Comparison of ENCODE assay signal across 8 mouse cellular contexts in genomic region chr6:121260548-121260947, GRCm38 (mm10). TPM values are rescaled to one million over a fixed set of nuclear protein-coding genes. Genes with fewer than 3 reads are reported as not detected.
DNase-seq lines count a peak whose midpoint lies in the region; ATAC-seq lines count a peak whose summit lies in the region.

No protein-coding gene starts in this region.

- H3K4me2 ChIP-seq in intestine, embryonic 14.5 days (ENCODE audit: low read length) = no peak overlapping the region
- H3K4me2 ChIP-seq in intestine, embryonic 16.5 days (ENCODE audit: low read depth, low read length) = no peak overlapping the region

- no peaks in the 10 kb centered on the region for H3K4me1 ChIP-seq in intestine, embryonic 14.5 days (replicated peaks; ENCODE audit: control insufficient read depth, insufficient read depth, low read length)
- H3K4me1 ChIP-seq in intestine, embryonic 16.5 days (ENCODE audit: control insufficient read depth, insufficient read depth, low read length) = no peaks in the 10 kb centered on the region

- no peak for ATAC-seq in intestine, embryonic 14.5 days (replicated peaks; ENCODE audit: low FRiP score, low TSS enrichment, low read depth)
- no peak for ATAC-seq in intestine, embryonic 16.5 days
- peak; percentile 75 for ATAC-seq in monocyte, adult 5-6 weeks (replicated peaks; ENCODE audit: insufficient number of reproducible peaks, low FRiP score, low TSS enrichment, poor library complexity, severe bottlenecking)

- H3K27me3 ChIP-seq in intestine, embryonic 14.5 days (replicated peaks; ENCODE audit: control insufficient read depth, insufficient read depth, low read length) = no peaks in the 10 kb centered on the region
- no peaks in the 10 kb centered on the region for H3K27me3 ChIP-seq in intestine, embryonic 16.5 days (replicated peaks; ENCODE audit: control insufficient read depth, insufficient read depth, low read length)

- H3K9ac ChIP-seq in intestine, embryonic 14.5 days (ENCODE audit: low read length) = no peak overlapping the region
- no peak overlapping the region for H3K9ac ChIP-seq in intestine, embryonic 16.5 days (ENCODE audit: low read depth, low read length)

- no peak overlapping the region for H3K4me3 ChIP-seq in intestine, embryonic 14.5 days (ENCODE audit: low read depth, low read length)
- no peak overlapping the region for H3K4me3 ChIP-seq in intestine, embryonic 16.5 days (ENCODE audit: low read length)

- H3K27ac ChIP-seq in intestine, embryonic 14.5 days (ENCODE audit: low read depth) = no peak overlapping the region
- H3K27ac ChIP-seq in intestine, embryonic 16.5 days (ENCODE audit: low read length) = no peak overlapping the region

- WGBS in intestine, embryonic 14.5 days = 30% methylated on average over 9 of the region's 9 CpGs
- WGBS in intestine, embryonic 16.5 days = 32% methylated on average over 9 of the region's 9 CpGs

- peak; percentile 88 for DNase-seq in intestine, embryonic 14.5 days (ENCODE audit: low spot score)
- peak; percentile 67 for DNase-seq in T-cell, adult 2 months (ENCODE audit: low spot score)
- peak; percentile 66 to 77 for DNase-seq in cerebellum, postnatal 36 days
- peak; percentile 50 for DNase-seq in gastrocnemius, postnatal 36 days
- DNase-seq in left cerebral cortex, adult 11 months (ENCODE audit: low spot score) = peak; percentile 36
- peak; percentile 86 for DNase-seq in testis, postnatal 10 days (ENCODE audit: low spot score)

- no peaks in the 10 kb centered on the region for H3K9me3 ChIP-seq in intestine, embryonic 14.5 days (ENCODE audit: control insufficient read depth, low read length)
- H3K9me3 ChIP-seq in intestine, embryonic 16.5 days (ENCODE audit: control insufficient read depth, low read length) = no peaks in the 10 kb centered on the region

- intact Hi-C loops in gastrocnemius, postnatal 36 days (cut with DNase I) = loop anchor here (2.0 kb wide), 1 partner anchor 76 kb away; no protein-coding TSS in a partner anchor

- no peaks in the 10 kb centered on the region for H3K36me3 ChIP-seq in intestine, embryonic 14.5 days (ENCODE audit: control insufficient read depth, insufficient read depth, low read length)
- H3K36me3 ChIP-seq in intestine, embryonic 16.5 days (ENCODE audit: control insufficient read depth, insufficient read depth, low read length) = no peaks in the 10 kb centered on the region

RNA-seq across cellular contexts. Expression of gene Usp18, which starts 14.8 kb away (rescaled TPM):
- 2.1 and 2.8 TPM in 2 replicates for polyA plus RNA-seq in intestine, embryonic 14.5 days (2014; fragmentation: Nextera tagmentation; extraction: Ambion mirVana)
- 2.6 and 2.8 TPM in 2 replicates for polyA plus RNA-seq in intestine, embryonic 16.5 days (2015; fragmentation: Nextera tagmentation; extraction: Ambion mirVana)
- total RNA-seq in gastrocnemius, postnatal 36 days (2021) = 1 to 10 TPM in 1 of 2 experiments, under 1 TPM in 1; 0.48 to 1.2 TPM
- 3.1 to 9.2 TPM (median 5.0 TPM) in 3 replicates for total RNA-seq in monocyte, adult 5-6 weeks (2017)

RNA-seq across cellular contexts. Expression of gene Slc6a13, which starts 39.5 kb away (rescaled TPM):
- polyA plus RNA-seq in intestine, embryonic 14.5 days (2014; fragmentation: Nextera tagmentation; extraction: Ambion mirVana) = 0.78 and 0.99 TPM in 2 replicates
- 0.77 and 1.4 TPM in 2 replicates for polyA plus RNA-seq in intestine, embryonic 16.5 days (2015; fragmentation: Nextera tagmentation; extraction: Ambion mirVana)
- under 1 TPM; 0.23 to 0.32 TPM for total RNA-seq in gastrocnemius, postnatal 36 days (2021)
- 0.53 to 3.7 TPM (median 0.87 TPM) in 3 replicates for total RNA-seq in monocyte, adult 5-6 weeks (2017)

RNA-seq across cellular contexts. Expression of gene Tuba8, which starts 50.1 kb away (rescaled TPM):
- 0.38 and 0.46 TPM in 2 replicates for polyA plus RNA-seq in intestine, embryonic 14.5 days (2014; fragmentation: Nextera tagmentation; extraction: Ambion mirVana)
- polyA plus RNA-seq in intestine, embryonic 16.5 days (2015; fragmentation: Nextera tagmentation; extraction: Ambion mirVana) = 0.44 and 0.68 TPM in 2 replicates
- 100 to 1,000 TPM; 183 to 207 TPM for total RNA-seq in gastrocnemius, postnatal 36 days (2021)
- 1.1 to 3.4 TPM (median 2.6 TPM) in 3 replicates for total RNA-seq in monocyte, adult 5-6 weeks (2017)

Comparison
In these comparisons a context has a peak if more than half of its experiments do, and no peak if none do; other contexts are left out.
1. DNase-seq: peak in every context shown above with its lines; median percentile 88 in intestine, embryonic 14.5 days; 86 in testis, postnatal 10 days; 72 in cerebellum, postnatal 36 days; 67 in T-cell, adult 2 months; 50 in gastrocnemius, postnatal 36 days; 36 in left cerebral cortex, adult 11 months.
2. RNA of gene Tuba8, which starts 50.1 kb away (total RNA-seq): 183 to 207 TPM in gastrocnemius, postnatal 36 days; 1.1 to 3.4 TPM in monocyte, adult 5-6 weeks; every median in the first group is over 10 times any median in the second.